Comparison of ENCODE assay signal across 17 mouse cellular contexts in the genomic region with DNA sequence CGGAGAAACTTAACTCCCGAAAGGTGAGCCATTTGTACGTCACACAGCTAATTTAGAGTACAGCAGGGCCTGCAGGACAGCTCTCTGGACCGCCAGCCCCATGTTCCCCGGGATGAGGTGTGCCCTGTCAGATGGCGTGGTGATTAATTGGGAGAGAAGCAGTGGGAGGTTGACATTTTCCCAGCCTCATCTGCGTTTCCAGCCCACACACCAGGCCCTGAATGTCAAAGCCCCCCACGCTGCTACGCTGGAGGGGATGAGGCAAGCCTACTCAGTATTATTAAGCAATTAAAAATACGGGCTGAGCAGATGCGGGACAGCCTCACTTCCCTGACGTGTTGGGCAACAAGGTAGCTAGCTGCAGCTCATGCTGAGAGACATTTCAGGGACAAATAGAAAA.
DNase-seq lines count a peak whose midpoint lies in the region; ATAC-seq lines count a peak whose summit lies in the region.
"Had no signal": no experiment of that assay in that cellular context is flagged by ENCODE, and none has a peak within 500 bp of the region (broad histone marks: within the 10 kb centered on the region; RNA-seq: fewer than 3 reads in every experiment).

No protein-coding gene starts in this region.

- no peaks in the 10 kb centered on the region for H3K27me3 ChIP-seq in hindbrain, embryonic 11.5 days (ENCODE audit: control insufficient read depth, insufficient read depth, low read length)
- no peaks in the 10 kb centered on the region for H3K27me3 ChIP-seq in hindbrain, embryonic 13.5 days
- H3K27me3 ChIP-seq in neural tube, embryonic 12.5 days (replicated peaks): no peaks in the 10 kb centered on the region
- H3K27me3 ChIP-seq: forebrain, embryonic 15.5 days; kidney, embryonic 15.5 days; liver, embryonic 13.5 days had no signal

- H3K4me2 ChIP-seq in hindbrain, embryonic 11.5 days (replicated peaks; ENCODE audit: low read depth, low read length): no peak overlapping the region
- H3K4me2 ChIP-seq in hindbrain, embryonic 13.5 days: no peak overlapping the region
- H3K4me2 ChIP-seq in neural tube, embryonic 12.5 days (replicated peaks): no peak overlapping the region
- H3K4me2 ChIP-seq: forebrain, embryonic 15.5 days; kidney, embryonic 15.5 days; liver, embryonic 13.5 days had no signal

- H3K27ac ChIP-seq in hindbrain, embryonic 11.5 days (ENCODE audit: low read depth, low read length): no peak overlapping the region
- no peak overlapping the region for H3K27ac ChIP-seq in hindbrain, embryonic 13.5 days
- H3K27ac ChIP-seq in neural tube, embryonic 12.5 days: no peak overlapping the region
- H3K27ac ChIP-seq: forebrain, embryonic 15.5 days; heart, adult 2 months; kidney, embryonic 15.5 days; liver, embryonic 13.5 days; stomach, postnatal 0 days had no signal

- no peak overlapping the region for H3K9ac ChIP-seq in hindbrain, embryonic 11.5 days (ENCODE audit: low read depth, low read length)
- no peak overlapping the region for H3K9ac ChIP-seq in hindbrain, embryonic 13.5 days
- no peak overlapping the region for H3K9ac ChIP-seq in neural tube, embryonic 12.5 days
- H3K9ac ChIP-seq: forebrain, embryonic 15.5 days; kidney, embryonic 15.5 days; liver, embryonic 13.5 days had no signal

- no peak overlapping the region for H3K4me3 ChIP-seq in hindbrain, embryonic 11.5 days (ENCODE audit: low read depth, low read length)
- no peak overlapping the region for H3K4me3 ChIP-seq in hindbrain, embryonic 13.5 days
- H3K4me3 ChIP-seq in neural tube, embryonic 12.5 days: no peak overlapping the region
- H3K4me3 ChIP-seq: forebrain, embryonic 15.5 days; heart, adult 2 months; kidney, embryonic 15.5 days; liver, embryonic 13.5 days had no signal

- 48% methylated on average over 12 of the region's 12 CpGs for WGBS in hindbrain, embryonic 11.5 days
- 30% methylated on average over 12 of the region's 12 CpGs for WGBS in hindbrain, embryonic 13.5 days
- 39% methylated on average over 12 of the region's 12 CpGs for WGBS in neural tube, embryonic 12.5 days

- no peaks in the 10 kb centered on the region for H3K9me3 ChIP-seq in hindbrain, embryonic 11.5 days (ENCODE audit: control insufficient read depth, low read length)
- no peaks in the 10 kb centered on the region for H3K9me3 ChIP-seq in hindbrain, embryonic 13.5 days
- no peaks in the 10 kb centered on the region for H3K9me3 ChIP-seq in neural tube, embryonic 12.5 days
- H3K9me3 ChIP-seq: forebrain, embryonic 15.5 days; kidney, embryonic 15.5 days had no signal

- no peaks in the 10 kb centered on the region for H3K36me3 ChIP-seq in hindbrain, embryonic 11.5 days (ENCODE audit: control insufficient read depth, insufficient read depth, low read length)
- no peaks in the 10 kb centered on the region for H3K36me3 ChIP-seq in hindbrain, embryonic 13.5 days
- no peaks in the 10 kb centered on the region for H3K36me3 ChIP-seq in neural tube, embryonic 12.5 days
- H3K36me3 ChIP-seq: forebrain, embryonic 15.5 days; kidney, embryonic 15.5 days; liver, embryonic 13.5 days had no signal

- no peaks in the 10 kb centered on the region for H3K4me1 ChIP-seq in hindbrain, embryonic 11.5 days (replicated peaks; ENCODE audit: control insufficient read depth, insufficient read depth, low read length)
- peaks cover 11% of the 10 kb centered on the region; the same call in 1 of the 2 replicates for H3K4me1 ChIP-seq in hindbrain, embryonic 13.5 days (replicated peaks)
- no peaks in the 10 kb centered on the region for H3K4me1 ChIP-seq in neural tube, embryonic 12.5 days
- H3K4me1 ChIP-seq: forebrain, embryonic 15.5 days; kidney, embryonic 15.5 days; liver, embryonic 13.5 days had no signal

- peak; percentile 14 for DNase-seq in hindbrain, embryonic 11.5 days (ENCODE audit: low spot score)
- DNase-seq in neural tube, embryonic 10.5 days (ENCODE audit: extremely low spot score, low spot score): no peak
- peak; percentile 46 to 64 for DNase-seq in layer of hippocampus, postnatal 36 days
- peak; percentile 22 for DNase-seq in right cerebral cortex, postnatal 25 days
- no peak for DNase-seq in heart, adult 8-10 months (ENCODE audit: low spot score)
- DNase-seq in urinary bladder, postnatal 10 days (ENCODE audit: low spot score): no peak
- DNase-seq: adrenal gland, postnatal 14 days; cerebellum, adult 9-11 months; embryo, embryonic 11 days; heart, adult 2 months; liver, embryonic 13.5 days; thymus, postnatal 36 days had no signal

- ATAC-seq in hindbrain, embryonic 11.5 days (ENCODE audit: low FRiP score): peak; percentile 59
- ATAC-seq in hindbrain, embryonic 13.5 days (ENCODE audit: low FRiP score): no peak
- ATAC-seq in neural tube, embryonic 12.5 days (ENCODE audit: low FRiP score, low read depth): 0 out of 2 replicates have a peak, but pooled peaks have one; percentile 41
- ATAC-seq: forebrain, embryonic 15.5 days had no signal

Comparison
In these comparisons a context has a peak if more than half of its experiments do, and no peak if none do; other contexts are left out.
1. DNase-seq: peak in hindbrain, embryonic 11.5 days (single experiment), layer of hippocampus, postnatal 36 days (2 of 2) and right cerebral cortex, postnatal 25 days (single experiment); none in neural tube, embryonic 10.5 days (single experiment), heart, adult 8-10 months (single experiment) and urinary bladder, postnatal 10 days (single experiment).